ENCODE assay signal across 23 mouse cellular contexts in genomic region chr12:25011733-25012367, GRCm38 (mm10). TPM values are rescaled to one million over a fixed set of nuclear protein-coding genes. Genes with fewer than 3 reads are reported as not detected.
DNase-seq lines count a peak whose midpoint lies in the region; ATAC-seq and TF ChIP-seq lines count a peak whose summit lies in the region.
"Had no signal": no experiment of that assay in that cellular context is flagged by ENCODE, and none has a peak within 500 bp of the region (broad histone marks: within the 10 kb centered on the region; RNA-seq: fewer than 3 reads in every experiment).

No protein-coding gene starts in this region.

- no peak for DNase-seq in heart, postnatal 10 days
- DNase-seq in lung, postnatal 0 days (ENCODE audit: low spot score): peak; percentile 19
- DNase-seq in lung, postnatal 36 days: no peak
- peak; percentile 13 to 27 for DNase-seq in thymus, adult 18-20 months
- peak; percentile 8 for DNase-seq in yolk sac, embryonic 10.5 days (ENCODE audit: low spot score)
- no peak for DNase-seq in cerebellum, postnatal 36 days
- DNase-seq in testis, postnatal 10 days (ENCODE audit: low spot score): no peak
- DNase-seq: cerebellum, postnatal 25 days; forebrain, postnatal 0 days; kidney, adult 9 months; layer of hippocampus, postnatal 36 days; right cerebral cortex, postnatal 14 days had no signal

- 0 out of 2 replicates have a peak overlapping the region, but pooled peaks have one; percentile 74 for H3K27ac ChIP-seq in heart, embryonic 15.5 days
- H3K27ac ChIP-seq in lung, postnatal 0 days (ENCODE audit: low read length): peak overlapping the region; percentile 38
- H3K27ac ChIP-seq: embryonic facial prominence, embryonic 15.5 days; forebrain, embryonic 10.5 days; liver, embryonic 15.5 days; midbrain, embryonic 15.5 days; neural tube, embryonic 15.5 days had no signal

- no peak overlapping the region for H3K4me3 ChIP-seq in heart, embryonic 15.5 days
- H3K4me3 ChIP-seq in lung, postnatal 0 days (ENCODE audit: low read depth, low read length): no peak overlapping the region
- H3K4me3 ChIP-seq: embryonic facial prominence, embryonic 15.5 days; forebrain, embryonic 10.5 days; heart, embryonic 13.5 days; liver, embryonic 15.5 days; midbrain, embryonic 15.5 days; myocyte; neural tube, embryonic 15.5 days had no signal

- no peak overlapping the region for H3K9ac ChIP-seq in heart, embryonic 15.5 days
- H3K9ac ChIP-seq in lung, postnatal 0 days (replicated peaks; ENCODE audit: low read depth): no peak overlapping the region
- H3K9ac ChIP-seq: embryonic facial prominence, embryonic 15.5 days; forebrain, postnatal 0 days; heart, embryonic 13.5 days; liver, embryonic 15.5 days; midbrain, embryonic 15.5 days; neural tube, embryonic 15.5 days had no signal

- no peak for TF ChIP-seq EP300 in lung, postnatal 0 days (IDR thresholded peaks at IDR 0.05)

- intact Hi-C loops in heart, postnatal 10 days (cut with DNase I): no loop called here

- ATAC-seq in heart, embryonic 15.5 days (replicated peaks; ENCODE audit: insufficient number of reproducible peaks, insufficient read depth, low FRiP score, low read depth): no peak
- ATAC-seq in lung, postnatal 0 days: peak; percentile 68; the same call in 1 of the 2 replicates
- ATAC-seq: CD4-positive, CD25-positive, alpha-beta regulatory T cell, adult 4 months; forebrain, postnatal 0 days; hindbrain, embryonic 16.5 days; midbrain, embryonic 15.5 days had no signal

- no peaks in the 10 kb centered on the region for H3K27me3 ChIP-seq in heart, embryonic 15.5 days
- H3K27me3 ChIP-seq in lung, postnatal 0 days (replicated peaks; ENCODE audit: insufficient read depth, low read length): no peaks in the 10 kb centered on the region
- H3K27me3 ChIP-seq: embryonic facial prominence, embryonic 15.5 days; heart, embryonic 13.5 days; liver, embryonic 15.5 days; midbrain, embryonic 15.5 days; neural tube, embryonic 15.5 days; Patski had no signal

- H3K9me3 ChIP-seq in heart, embryonic 15.5 days (replicated peaks): no peaks in the 10 kb centered on the region
- H3K9me3 ChIP-seq in lung, postnatal 0 days (ENCODE audit: low read length): no peaks in the 10 kb centered on the region
- H3K9me3 ChIP-seq: embryonic facial prominence, embryonic 15.5 days; forebrain, embryonic 10.5 days; heart, embryonic 13.5 days; liver, embryonic 15.5 days; midbrain, embryonic 15.5 days; neural tube, embryonic 15.5 days had no signal

- TF ChIP-seq CTCF in lung, postnatal 0 days (IDR thresholded peaks at IDR 0.05): no peak

- 72% methylated on average over 15 of the region's 15 CpGs for WGBS in heart, embryonic 15.5 days
- WGBS in lung, postnatal 0 days: 53% methylated on average over 15 of the region's 15 CpGs

- H3K4me2 ChIP-seq in heart, embryonic 15.5 days: no peak overlapping the region
- H3K4me2 ChIP-seq in lung, postnatal 0 days (replicated peaks; ENCODE audit: low read depth, low read length): no peak overlapping the region
- H3K4me2 ChIP-seq: embryonic facial prominence, embryonic 15.5 days; heart, embryonic 13.5 days; liver, embryonic 15.5 days; midbrain, embryonic 15.5 days; neural tube, embryonic 15.5 days had no signal

- H3K4me1 ChIP-seq in heart, embryonic 15.5 days (replicated peaks): peaks cover 11% of the 10 kb centered on the region
- H3K4me1 ChIP-seq in lung, postnatal 0 days (ENCODE audit: insufficient read depth, low read depth, low read length): no peaks in the 10 kb centered on the region
- H3K4me1 ChIP-seq: forebrain, embryonic 10.5 days; midbrain, embryonic 15.5 days; neural tube, embryonic 15.5 days had no signal

- peaks cover 80% of the 10 kb centered on the region for H3K36me3 ChIP-seq in heart, embryonic 15.5 days
- H3K36me3 ChIP-seq in lung, postnatal 0 days (ENCODE audit: insufficient read depth, low read length): peaks cover 43% of the 10 kb centered on the region

RNA-seq across cellular contexts. Expression of gene Kidins220, which starts 37.1 kb away (rescaled TPM):
- polyA plus RNA-seq in heart, embryonic 15.5 days (2015; fragmentation: Nextera tagmentation; extraction: Ambion mirVana): 31.0 and 33.2 TPM in 2 replicates
- 100 to 1,000 TPM; 106 to 116 TPM for total RNA-seq in heart, postnatal 10 days (2021)
- polyA plus RNA-seq in lung, postnatal 0 days (2015; fragmentation: Nextera tagmentation; extraction: Ambion mirVana): 13.6 and 14.0 TPM in 2 replicates

Comparison
In these comparisons a context has a peak if more than half of its experiments do, and no peak if none do; other contexts are left out.
1. DNase-seq: peak in lung, postnatal 0 days (single experiment), thymus, adult 18-20 months (2 of 2) and yolk sac, embryonic 10.5 days (single experiment); none in heart, postnatal 10 days (0 of 2), lung, postnatal 36 days (single experiment), cerebellum, postnatal 36 days (0 of 2) and testis, postnatal 10 days (single experiment).